Mouse (Mus musculus) mouse embryonic stem cell (cell line): ENCODE data around the gene Zfp74.

ENCODE experiments used
- in situ Hi-C, 2 experiments: fragments of 300-500 bp; cut with MboI; formaldehyde crosslinking; loops; 1 replicate in 1 of 2; 3 replicates in 1 of 2; pipeline ENCODE4 v1.14.3; 2019 to 2020; ENCODE audit warnings: low sequenced_read_pairs in 2 of 2, low pct_unique_long_range_greater_than_20kb in 1 of 2, mixed read lengths in 1 of 2; ENCODE audit not compliant: unreplicated experiment in 1 of 2

Gene Zfp74

DNA sequence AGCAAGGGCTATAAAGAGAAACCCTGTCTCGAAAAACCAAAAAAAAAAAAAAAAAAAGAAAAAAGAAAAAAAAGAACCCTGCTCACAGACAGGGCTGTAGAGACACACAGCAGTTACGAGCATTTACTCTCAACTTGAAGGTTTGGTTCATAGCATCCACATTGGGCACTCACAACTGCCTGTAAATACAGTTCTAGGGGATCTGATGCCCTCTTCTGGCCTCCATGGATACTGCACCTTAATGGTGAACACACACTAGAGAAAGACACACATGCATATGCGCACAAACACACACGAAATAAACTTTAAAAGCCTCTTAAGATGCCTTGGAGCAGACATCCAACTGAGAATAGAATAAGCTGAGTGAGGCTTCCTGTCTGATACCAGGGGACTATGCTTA is 55.5 kb downstream of the Zfp74 start:
- in situ Hi-C loops: no loop called here

DNA sequence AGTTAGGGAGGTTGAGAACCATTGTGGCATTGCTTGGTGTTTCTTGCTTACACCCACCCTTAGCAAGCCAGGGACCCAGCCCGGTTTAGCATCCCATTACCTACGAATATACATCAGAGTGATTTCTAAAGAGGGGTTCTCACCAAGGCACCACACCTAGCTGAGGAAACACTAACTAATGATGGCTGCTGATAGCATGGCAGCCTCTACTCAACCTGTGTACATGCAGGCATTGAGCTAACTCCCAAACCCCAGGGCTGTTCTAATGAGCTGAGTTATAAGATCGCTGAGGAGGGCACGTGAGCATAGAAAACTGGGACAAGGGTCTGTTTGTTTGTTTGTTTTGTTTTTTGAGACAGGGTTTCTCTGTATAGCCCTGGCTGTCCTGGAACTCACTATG is 61.1 kb downstream of the Zfp74 start:
- in situ Hi-C loops: no loop called here

GRCm38 (mm10) chr7:29890501-29890900 is 63.4 kb downstream of the Zfp74 start:
- in situ Hi-C loops: no loop called here

DNA sequence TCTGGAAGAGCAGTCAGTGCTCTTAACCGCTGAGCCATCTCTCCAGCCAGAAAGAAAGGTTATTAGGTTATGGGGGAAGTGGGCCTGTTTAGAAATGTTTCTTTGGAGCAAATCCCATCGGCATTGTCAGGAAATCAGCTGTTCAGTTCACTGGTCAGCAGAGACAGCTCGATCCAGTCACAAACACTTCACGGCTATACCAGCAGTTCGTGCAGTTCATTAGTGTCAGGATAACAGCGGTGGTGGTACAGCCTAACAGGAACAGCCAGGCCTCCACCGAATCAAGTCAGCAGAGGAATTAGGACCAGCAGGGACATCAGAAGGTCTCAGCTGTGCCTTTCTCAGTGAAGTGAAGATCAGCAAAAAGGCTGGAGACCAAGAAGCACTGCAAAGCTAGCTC is 73.0 kb downstream of the Zfp74 start:
- in situ Hi-C loops: no loop called here
